9 mouse cellular contexts compared by ENCODE assay signal in genomic region chr10:86331681-86332281, GRCm38 (mm10). TPM values are rescaled to one million over a fixed set of nuclear protein-coding genes. Genes with fewer than 3 reads are reported as not detected.
A peak's percentile ranks its signal among the peaks of the same experiment; 100 is the strongest.
DNase-seq lines count a peak whose midpoint lies in the region; ATAC-seq and TF ChIP-seq lines count a peak whose summit lies in the region.
"Had no signal": no experiment of that assay in that cellular context is flagged by ENCODE, and none has a peak within 500 bp of the region (broad histone marks: within the 10 kb centered on the region; RNA-seq: fewer than 3 reads in every experiment).

No protein-coding gene starts in this region.

- H3K79me2 ChIP-seq in heart, adult 2 months (replicated peaks; ENCODE audit: control insufficient read depth, insufficient read depth, low read length): peaks cover 3% of the 10 kb centered on the region; the same call in 1 of the 2 replicates

- H3K27me3 ChIP-seq in heart, adult 2 months (ENCODE audit: control insufficient read depth, insufficient read depth, low read length): no peaks in the 10 kb centered on the region
- no peaks in the 10 kb centered on the region for H3K27me3 ChIP-seq in intestine, embryonic 15.5 days (replicated peaks)
- no peaks in the 10 kb centered on the region for H3K27me3 ChIP-seq in midbrain, postnatal 0 days (ENCODE audit: insufficient read depth, low read length)
- H3K27me3 ChIP-seq in thymus, adult 2 months (ENCODE audit: control insufficient read depth, insufficient read depth, low read length): no peaks in the 10 kb centered on the region
- H3K27me3 ChIP-seq: midbrain, embryonic 12.5 days had no signal

- no peak for TF ChIP-seq POLR2A in lung, adult 2 months (IDR thresholded peaks at IDR 0.05; ENCODE audit: borderline replicate concordance, extremely low read depth, low read depth, low read length)
- TF ChIP-seq POLR2A in heart, adult 2 months (IDR thresholded peaks at IDR 0.05; ENCODE audit: insufficient read depth, low read depth, low read length): peak; percentile 28; the same call in 1 of the 2 replicates
- no peak for TF ChIP-seq POLR2A in thymus, adult 2 months (IDR thresholded peaks at IDR 0.05; ENCODE audit: control insufficient read depth, extremely low read depth, insufficient read depth, low read length, poor library complexity)

- peak overlapping the region; percentile 68 for H3K27ac ChIP-seq in heart, adult 2 months
- peak overlapping the region; percentile 68 for H3K27ac ChIP-seq in intestine, embryonic 15.5 days
- peak overlapping the region; percentile 67 for H3K27ac ChIP-seq in midbrain, postnatal 0 days (ENCODE audit: low read depth, low read length)
- H3K27ac ChIP-seq in thymus, adult 2 months (ENCODE audit: control insufficient read depth, insufficient read depth, low read length): no peak overlapping the region
- H3K27ac ChIP-seq: midbrain, embryonic 12.5 days had no signal

- 21% methylated on average over 7 of the region's 7 CpGs for WGBS in lung, adult 2 months
- 12% methylated on average over 7 of the region's 7 CpGs for WGBS in heart, adult 2 months
- 17% methylated on average over 7 of the region's 7 CpGs for WGBS in intestine, embryonic 15.5 days
- WGBS in midbrain, postnatal 0 days: 47% methylated on average over 7 of the region's 7 CpGs
- 93% methylated on average over 7 of the region's 7 CpGs for WGBS in thymus, adult 2 months

- H3K9me3 ChIP-seq in intestine, embryonic 15.5 days: no peaks in the 10 kb centered on the region
- no peaks in the 10 kb centered on the region for H3K9me3 ChIP-seq in midbrain, postnatal 0 days (ENCODE audit: low read length)
- H3K9me3 ChIP-seq: midbrain, embryonic 12.5 days had no signal

- H3K4me1 ChIP-seq in lung, adult 2 months (ENCODE audit: control insufficient read depth, insufficient read depth, low read length): peaks cover 22% of the 10 kb centered on the region
- peaks cover 44% of the 10 kb centered on the region for H3K4me1 ChIP-seq in heart, adult 2 months (ENCODE audit: control insufficient read depth, insufficient read depth, low read length)
- H3K4me1 ChIP-seq in intestine, embryonic 15.5 days (replicated peaks): peaks cover 32% of the 10 kb centered on the region
- peaks cover 8% of the 10 kb centered on the region; the same call in 1 of the 2 replicates for H3K4me1 ChIP-seq in midbrain, postnatal 0 days (ENCODE audit: insufficient read depth, low read length)
- no peaks in the 10 kb centered on the region for H3K4me1 ChIP-seq in thymus, adult 2 months (replicated peaks; ENCODE audit: control insufficient read depth, insufficient read depth, low read length)

- H3K9ac ChIP-seq in heart, adult 2 months (ENCODE audit: low read depth, low read length): peak overlapping the region; percentile 61
- no peak overlapping the region for H3K9ac ChIP-seq in intestine, embryonic 15.5 days
- H3K9ac ChIP-seq in midbrain, postnatal 0 days (replicated peaks; ENCODE audit: low read length, poor library complexity, severe bottlenecking): peak overlapping the region; percentile 33; the same call in 1 of the 2 replicates
- H3K9ac ChIP-seq: midbrain, embryonic 12.5 days had no signal

- H3K4me2 ChIP-seq in intestine, embryonic 15.5 days (replicated peaks): no peak overlapping the region; the same call in 1 of the 2 replicates
- H3K4me2 ChIP-seq in midbrain, postnatal 0 days (ENCODE audit: low read depth, low read length, poor library complexity, severe bottlenecking): no peak overlapping the region
- H3K4me2 ChIP-seq: midbrain, embryonic 12.5 days had no signal

- no peak for TF ChIP-seq CTCF in lung, adult 2 months (IDR thresholded peaks at IDR 0.05; ENCODE audit: insufficient read depth, low read length)
- TF ChIP-seq CTCF in heart, adult 2 months (IDR thresholded peaks at IDR 0.05): no peak
- TF ChIP-seq CTCF in midbrain, postnatal 0 days (IDR thresholded peaks at IDR 0.05): no peak
- TF ChIP-seq CTCF in thymus, adult 2 months (IDR thresholded peaks at IDR 0.05; ENCODE audit: borderline replicate concordance, control insufficient read depth, extremely low read depth, insufficient read depth, low read length, poor library complexity): no peak

- peak; percentile 45; the same call in 1 of the 2 replicates for TF ChIP-seq EP300 in heart, adult 2 months (IDR thresholded peaks at IDR 0.05; ENCODE audit: insufficient read depth, low read depth, low read length)

- H3K4me3 ChIP-seq in lung, adult 2 months (replicated peaks; ENCODE audit: extremely low read depth, low read depth, low read length): no peak overlapping the region
- H3K4me3 ChIP-seq in heart, adult 2 months: no peak overlapping the region
- no peak overlapping the region for H3K4me3 ChIP-seq in intestine, embryonic 15.5 days (replicated peaks)
- H3K4me3 ChIP-seq in midbrain, postnatal 0 days (ENCODE audit: low read depth, low read length): no peak overlapping the region
- H3K4me3 ChIP-seq in thymus, adult 2 months (ENCODE audit: control insufficient read depth, insufficient read depth, low read length): no peak overlapping the region
- H3K4me3 ChIP-seq: midbrain, embryonic 12.5 days had no signal

- peak; percentile 55 for DNase-seq in lung, postnatal 10 days
- DNase-seq in lung, adult 2 months: no peak
- peak in 1 of 2 experiments; percentile 66 for DNase-seq in heart, adult 2 months
- DNase-seq in midbrain, postnatal 0 days (ENCODE audit: low spot score): no peak
- no peak for DNase-seq in thymus, adult 2 months
- no peak for DNase-seq in layer of hippocampus, adult 9-11 months
- DNase-seq in spleen, postnatal 4 days (ENCODE audit: low spot score in 2 of 2): no peak

- ATAC-seq in intestine, embryonic 15.5 days: peak; percentile 21; the same call in 1 of the 2 replicates
- no peak for ATAC-seq in midbrain, postnatal 0 days (ENCODE audit: low FRiP score)

- H3K36me3 ChIP-seq in heart, adult 2 months (ENCODE audit: control insufficient read depth, insufficient read depth, low read length): peaks cover 53% of the 10 kb centered on the region
- no peaks in the 10 kb centered on the region for H3K36me3 ChIP-seq in intestine, embryonic 15.5 days
- H3K36me3 ChIP-seq in midbrain, postnatal 0 days (ENCODE audit: insufficient read depth, low read length): no peaks in the 10 kb centered on the region
- no peaks in the 10 kb centered on the region for H3K36me3 ChIP-seq in thymus, adult 2 months (ENCODE audit: control insufficient read depth, insufficient read depth, low read length)
- H3K36me3 ChIP-seq: midbrain, embryonic 12.5 days had no signal

- intact Hi-C loops in heart, adult 2 months (cut with DNase I): no loop called here

RNA-seq across cellular contexts. Expression of gene Timp3, which starts 31.6 kb away (rescaled TPM):
- 259 and 473 TPM in 2 replicates for polyA plus RNA-seq in lung, adult 2 months (2012; rRNA removed)
- total RNA-seq in heart, adult 2 months (2021): 100 to 1,000 TPM; 154 to 174 TPM
- polyA plus RNA-seq in heart, adult 2 months (2012; rRNA removed): 80.2 and 114 TPM in 2 replicates
- 44.6 and 46.9 TPM in 2 replicates for polyA plus RNA-seq in intestine, embryonic 15.5 days (2015; fragmentation: Nextera tagmentation; extraction: Ambion mirVana)
- total RNA-seq in midbrain, postnatal 0 days (2014; rRNA removed): 105 and 133 TPM in 2 replicates
- polyA plus RNA-seq in midbrain, postnatal 0 days (2015; fragmentation: Nextera tagmentation; extraction: Ambion mirVana): 39.1 and 47.3 TPM in 2 replicates
- 30.5 and 39.7 TPM in 2 replicates for polyA plus RNA-seq in thymus, adult 2 months (2012; rRNA removed)
